Mouse (Mus musculus): Measurements from ENCODE around the gene St3gal5. TPM values are rescaled to one million over a fixed set of nuclear protein-coding genes. Genes with fewer than 3 reads are reported as not detected.

Gene St3gal5
- polyA plus RNA-seq, 1 experiment from 2014 or later = 14.1 TPM

- Histone ChIP-seq H3K27ac (no peak overlapping the region), H3K4me1 (replicated peaks; ENCODE audit: insufficient read depth, low read length) (no peaks in the 10 kb centered on the region), H3K4me3 (replicated peaks; ENCODE audit: low read depth, low read length) (no peak overlapping the region), H3K9me3 (replicated peaks; ENCODE audit: low read length) (no peaks in the 10 kb centered on the region), H3K9ac (ENCODE audit: low read depth, low read length) (no peak overlapping the region), H3K36me3 (ENCODE audit: insufficient read depth, low read length) (no peaks in the 10 kb centered on the region), H3K4me2 (ENCODE audit: low read length) (no peak overlapping the region), H3K27me3 (ENCODE audit: insufficient read depth, low read length) (no peaks in the 10 kb centered on the region)
- no peak for ATAC-seq (replicated peaks; ENCODE audit: low FRiP score, low read depth)
- TF ChIP-seq CTCF (IDR thresholded peaks at IDR 0.05; ENCODE audit: low read depth) = no peak
- DNase-seq (ENCODE audit: low spot score) = no peak
- 77% methylated on average over 1 of the region's 1 CpGs for WGBS
Measured at GRCm38 (mm10) chr6:72119870-72120269, 22.5 kb downstream of the St3gal5 start.

GRCm38 (mm10) chr6:72121301-72121700, 23.9 kb downstream of the St3gal5 start:
- Histone ChIP-seq H3K9me3 (replicated peaks; ENCODE audit: low read length) (no peaks in the 10 kb centered on the region), H3K4me2 (ENCODE audit: low read length) (no peak overlapping the region), H3K9ac (ENCODE audit: low read depth, low read length) (no peak overlapping the region), H3K27ac (no peak overlapping the region), H3K4me3 (replicated peaks; ENCODE audit: low read depth, low read length) (no peak overlapping the region), H3K4me1 (replicated peaks; ENCODE audit: insufficient read depth, low read length) (no peaks in the 10 kb centered on the region), H3K27me3 (ENCODE audit: insufficient read depth, low read length) (no peaks in the 10 kb centered on the region), H3K36me3 (ENCODE audit: insufficient read depth, low read length) (no peaks in the 10 kb centered on the region)
- no peak for TF ChIP-seq CTCF (IDR thresholded peaks at IDR 0.05; ENCODE audit: low read depth)
- ATAC-seq (replicated peaks; ENCODE audit: low FRiP score, low read depth) (no peak), DNase-seq (ENCODE audit: low spot score) (peak; percentile 65)
- 47% methylated on average over 3 of the region's 3 CpGs for WGBS

- 69% methylated on average over 5 of the region's 5 CpGs for WGBS
- DNase-seq (ENCODE audit: low spot score) (no peak), ATAC-seq (replicated peaks; ENCODE audit: low FRiP score, low read depth) (no peak)
- no peaks in the 10 kb centered on the region for H3K36me3 ChIP-seq (ENCODE audit: insufficient read depth, low read length)
- H3K4me3 ChIP-seq (replicated peaks; ENCODE audit: low read depth, low read length) = no peak overlapping the region
- no peaks in the 10 kb centered on the region for H3K4me1 ChIP-seq (replicated peaks; ENCODE audit: insufficient read depth, low read length)
- no peaks in the 10 kb centered on the region for H3K9me3 ChIP-seq (replicated peaks; ENCODE audit: low read length)
- no peak overlapping the region for H3K9ac ChIP-seq (ENCODE audit: low read depth, low read length)
- no peak overlapping the region for H3K4me2 ChIP-seq (ENCODE audit: low read length)
- H3K27me3 ChIP-seq (ENCODE audit: insufficient read depth, low read length) = no peaks in the 10 kb centered on the region
- TF ChIP-seq CTCF (IDR thresholded peaks at IDR 0.05; ENCODE audit: low read depth) = no peak
- H3K27ac ChIP-seq = no peak overlapping the region
Measured at GRCm38 (mm10) chr6:72122515-72122914, 25.1 kb downstream of the St3gal5 start.

GRCm38 (mm10) chr6:72124315-72125103, 27.1 kb downstream of the St3gal5 start:
- no peak overlapping the region for H3K27ac ChIP-seq
- H3K36me3 ChIP-seq (ENCODE audit: insufficient read depth, low read length) = 0 out of 2 replicates have a peak, but pooled peaks cover 5% of the 10 kb centered on the region
- no peaks in the 10 kb centered on the region for H3K4me1 ChIP-seq (replicated peaks; ENCODE audit: insufficient read depth, low read length)
- ATAC-seq (replicated peaks; ENCODE audit: low FRiP score, low read depth) = no peak
- H3K4me3 ChIP-seq (replicated peaks; ENCODE audit: low read depth, low read length) = no peak overlapping the region
- no peak for TF ChIP-seq CTCF (IDR thresholded peaks at IDR 0.05; ENCODE audit: low read depth)
- no peak overlapping the region for H3K4me2 ChIP-seq (ENCODE audit: low read length)
- DNase-seq (ENCODE audit: low spot score) = no peak
- no peaks in the 10 kb centered on the region for H3K9me3 ChIP-seq (replicated peaks; ENCODE audit: low read length)
- H3K9ac ChIP-seq (ENCODE audit: low read depth, low read length) = no peak overlapping the region
- H3K27me3 ChIP-seq (ENCODE audit: insufficient read depth, low read length) = no peaks in the 10 kb centered on the region
- WGBS = 90% methylated on average over 13 of the region's 13 CpGs

GRCm38 (mm10) chr6:72126128-72126917, 28.9 kb downstream of the St3gal5 start:
- H3K36me3 ChIP-seq (ENCODE audit: insufficient read depth, low read length) = 0 out of 2 replicates have a peak, but pooled peaks cover 7% of the 10 kb centered on the region

GRCm38 (mm10) chr6:72130056-72130455, 32.7 kb downstream of the St3gal5 start:
- no peaks in the 10 kb centered on the region for H3K27me3 ChIP-seq (ENCODE audit: insufficient read depth, low read length)

More at GRCm38 (mm10) chr6:72126128-72126917, 28.9 kb downstream of the St3gal5 start:
- Histone ChIP-seq H3K4me3 (replicated peaks; ENCODE audit: low read depth, low read length) (no peak overlapping the region), H3K9me3 (replicated peaks; ENCODE audit: low read length) (no peaks in the 10 kb centered on the region), H3K4me1 (replicated peaks; ENCODE audit: insufficient read depth, low read length) (no peaks in the 10 kb centered on the region), H3K27me3 (ENCODE audit: insufficient read depth, low read length) (no peaks in the 10 kb centered on the region), H3K9ac (ENCODE audit: low read depth, low read length) (no peak overlapping the region), H3K4me2 (ENCODE audit: low read length) (no peak overlapping the region), H3K27ac (no peak overlapping the region)
- TF ChIP-seq CTCF (IDR thresholded peaks at IDR 0.05; ENCODE audit: low read depth) = no peak
- 0 out of 2 replicates have a peak, but pooled peaks have one; percentile 46 for ATAC-seq (replicated peaks; ENCODE audit: low FRiP score, low read depth)
- WGBS = 53% methylated on average over 9 of the region's 9 CpGs
- DNase-seq (ENCODE audit: low spot score) = peak; percentile 74

More at GRCm38 (mm10) chr6:72130056-72130455, 32.7 kb downstream of the St3gal5 start:
- H3K4me2 ChIP-seq (ENCODE audit: low read length) = no peak overlapping the region
- ATAC-seq (replicated peaks; ENCODE audit: low FRiP score, low read depth) = no peak
- H3K4me1 ChIP-seq (replicated peaks; ENCODE audit: insufficient read depth, low read length) = no peaks in the 10 kb centered on the region
- H3K27ac ChIP-seq = no peak overlapping the region
- WGBS = 52% methylated on average over 6 of the region's 6 CpGs
- H3K9ac ChIP-seq (ENCODE audit: low read depth, low read length) = no peak overlapping the region
- peaks cover 10% of the 10 kb centered on the region; the same call in 1 of the 2 replicates for H3K36me3 ChIP-seq (ENCODE audit: insufficient read depth, low read length)
- DNase-seq (ENCODE audit: low spot score) = no peak
- TF ChIP-seq CTCF (IDR thresholded peaks at IDR 0.05; ENCODE audit: low read depth) = no peak
- H3K9me3 ChIP-seq (replicated peaks; ENCODE audit: low read length) = no peaks in the 10 kb centered on the region
- no peak overlapping the region for H3K4me3 ChIP-seq (replicated peaks; ENCODE audit: low read depth, low read length)
